Mouse (Mus musculus): ENCODE data around the gene Hs3st5. TPM values are rescaled to one million over a fixed set of nuclear protein-coding genes. Genes with fewer than 3 reads are reported as not detected.

Hs3st5 gene
- total and polyA plus RNA-seq, 2 experiments from 2014 or later: 13.0 to 19.2 TPM

GRCm38 (mm10) chr10:36739375-36739774 is 232.8 kb downstream of the Hs3st5 start:
- no peak for ATAC-seq
- H3K9me3 ChIP-seq (ENCODE audit: low read length): no peaks in the 10 kb centered on the region

GRCm38 (mm10) chr10:36750021-36750420 is 243.4 kb downstream of the Hs3st5 start:
- no peak overlapping the region for H3K9ac ChIP-seq
- 83% methylated on average over 1 of the region's 1 CpGs for WGBS
- DNase-seq (peak; percentile 17), ATAC-seq (no peak)
- no peaks in the 10 kb centered on the region for H3K27me3 ChIP-seq (ENCODE audit: insufficient read depth, low read length)
- H3K4me3 ChIP-seq (ENCODE audit: low read depth, low read length): no peak overlapping the region
- no peaks in the 10 kb centered on the region for H3K9me3 ChIP-seq (ENCODE audit: low read length)
- H3K27ac ChIP-seq (ENCODE audit: low read depth, low read length): no peak overlapping the region
- H3K4me2 ChIP-seq (ENCODE audit: low read depth): no peak overlapping the region
- H3K4me1 ChIP-seq (ENCODE audit: insufficient read depth): no peaks in the 10 kb centered on the region
- TF ChIP-seq CTCF (IDR thresholded peaks at IDR 0.05; ENCODE audit: low read depth): no peak
- no peaks in the 10 kb centered on the region for H3K36me3 ChIP-seq (ENCODE audit: insufficient read depth)

More at GRCm38 (mm10) chr10:36739375-36739774, 232.8 kb downstream of the Hs3st5 start:
- H3K27me3 ChIP-seq (ENCODE audit: insufficient read depth, low read length): no peaks in the 10 kb centered on the region
- no peak for DNase-seq
- H3K9ac ChIP-seq: no peak overlapping the region
- no peaks in the 10 kb centered on the region for H3K36me3 ChIP-seq (ENCODE audit: insufficient read depth)
- no peak overlapping the region for H3K27ac ChIP-seq (ENCODE audit: low read depth, low read length)
- H3K4me2 ChIP-seq (ENCODE audit: low read depth): no peak overlapping the region
- TF ChIP-seq CTCF (IDR thresholded peaks at IDR 0.05; ENCODE audit: low read depth): no peak
- no peak overlapping the region for H3K4me3 ChIP-seq (ENCODE audit: low read depth, low read length)
- no peaks in the 10 kb centered on the region for H3K4me1 ChIP-seq (ENCODE audit: insufficient read depth)

GRCm38 (mm10) chr10:36754471-36754870 is 247.9 kb downstream of the Hs3st5 start:
- no peak overlapping the region for H3K4me2 ChIP-seq (ENCODE audit: low read depth)
- H3K27ac ChIP-seq (ENCODE audit: low read depth, low read length): no peak overlapping the region
- WGBS: 55% methylated on average over 1 of the region's 1 CpGs
- DNase-seq: no peak
- no peaks in the 10 kb centered on the region for H3K27me3 ChIP-seq (ENCODE audit: insufficient read depth, low read length)
- no peak for ATAC-seq
- no peak overlapping the region for H3K9ac ChIP-seq
- H3K4me3 ChIP-seq (ENCODE audit: low read depth, low read length): no peak overlapping the region
- H3K36me3 ChIP-seq (ENCODE audit: insufficient read depth): no peaks in the 10 kb centered on the region
- TF ChIP-seq CTCF (IDR thresholded peaks at IDR 0.05; ENCODE audit: low read depth): no peak
- no peaks in the 10 kb centered on the region for H3K9me3 ChIP-seq (ENCODE audit: low read length)
- H3K4me1 ChIP-seq (ENCODE audit: insufficient read depth): no peaks in the 10 kb centered on the region

- no peaks in the 10 kb centered on the region for H3K27me3 ChIP-seq (ENCODE audit: insufficient read depth, low read length)
- H3K4me1 ChIP-seq (ENCODE audit: insufficient read depth): no peaks in the 10 kb centered on the region
- no peak overlapping the region for H3K4me2 ChIP-seq (ENCODE audit: low read depth)
- no peak overlapping the region for H3K27ac ChIP-seq (ENCODE audit: low read depth, low read length)
- peak; percentile 36; the same call in 1 of the 2 replicates for TF ChIP-seq CTCF (IDR thresholded peaks at IDR 0.05; ENCODE audit: low read depth)
- H3K4me3 ChIP-seq (ENCODE audit: low read depth, low read length): no peak overlapping the region
- DNase-seq: peak; percentile 32
- no peaks in the 10 kb centered on the region for H3K36me3 ChIP-seq (ENCODE audit: insufficient read depth)
- H3K9ac ChIP-seq: no peak overlapping the region
- H3K9me3 ChIP-seq (ENCODE audit: low read length): no peaks in the 10 kb centered on the region
- peak; percentile 60 for ATAC-seq
These were observed 267.0 kb downstream of the Hs3st5 start for GRCm38 (mm10) chr10:36773595-36773994.

GRCm38 (mm10) chr10:36774898-36775297 is 268.3 kb downstream of the Hs3st5 start:
- DNase-seq (no peak), ATAC-seq (no peak)
- Histone ChIP-seq H3K27ac (ENCODE audit: low read depth, low read length) (no peak overlapping the region), H3K36me3 (ENCODE audit: insufficient read depth) (no peaks in the 10 kb centered on the region), H3K9me3 (ENCODE audit: low read length) (no peaks in the 10 kb centered on the region), H3K4me1 (ENCODE audit: insufficient read depth) (no peaks in the 10 kb centered on the region), H3K27me3 (ENCODE audit: insufficient read depth, low read length) (no peaks in the 10 kb centered on the region), H3K4me3 (ENCODE audit: low read depth, low read length) (no peak overlapping the region), H3K9ac (no peak overlapping the region), H3K4me2 (ENCODE audit: low read depth) (no peak overlapping the region)
- WGBS: 85% methylated on average over 6 of the region's 6 CpGs
- TF ChIP-seq CTCF (IDR thresholded peaks at IDR 0.05; ENCODE audit: low read depth): no peak

- ATAC-seq (no peak), DNase-seq (no peak)
- TF ChIP-seq CTCF (IDR thresholded peaks at IDR 0.05; ENCODE audit: low read depth): no peak; the same call in 1 of the 2 replicates
- H3K27me3 ChIP-seq (ENCODE audit: insufficient read depth, low read length): no peaks in the 10 kb centered on the region
- H3K36me3 ChIP-seq (ENCODE audit: insufficient read depth): no peaks in the 10 kb centered on the region
- H3K27ac ChIP-seq (ENCODE audit: low read depth, low read length): no peak overlapping the region
- 57% methylated on average over 1 of the region's 1 CpGs for WGBS
- H3K4me3 ChIP-seq (ENCODE audit: low read depth, low read length): no peak overlapping the region
- H3K4me1 ChIP-seq (ENCODE audit: insufficient read depth): no peaks in the 10 kb centered on the region
- no peak overlapping the region for H3K9ac ChIP-seq
- H3K9me3 ChIP-seq (ENCODE audit: low read length): no peaks in the 10 kb centered on the region
- H3K4me2 ChIP-seq (ENCODE audit: low read depth): no peak overlapping the region
These were observed 275.0 kb downstream of the Hs3st5 start for GRCm38 (mm10) chr10:36781641-36782040.

- Histone ChIP-seq H3K4me1 (ENCODE audit: insufficient read depth) (no peaks in the 10 kb centered on the region), H3K9ac (no peak overlapping the region), H3K27ac (ENCODE audit: low read depth, low read length) (no peak overlapping the region), H3K4me2 (ENCODE audit: low read depth) (no peak overlapping the region), H3K27me3 (ENCODE audit: insufficient read depth, low read length) (no peaks in the 10 kb centered on the region), H3K9me3 (ENCODE audit: low read length) (no peaks in the 10 kb centered on the region), H3K36me3 (ENCODE audit: insufficient read depth) (no peaks in the 10 kb centered on the region), H3K4me3 (ENCODE audit: low read depth, low read length) (no peak overlapping the region)
- no peak for DNase-seq
- TF ChIP-seq CTCF (IDR thresholded peaks at IDR 0.05; ENCODE audit: low read depth): no peak
- ATAC-seq: no peak
- WGBS: 67% methylated on average over 7 of the region's 7 CpGs
These were observed 280.4 kb downstream of the Hs3st5 start for GRCm38 (mm10) chr10:36786970-36787369.

GRCm38 (mm10) chr10:36791771-36792170 is 285.2 kb downstream of the Hs3st5 start:
- Histone ChIP-seq H3K4me2 (ENCODE audit: low read depth) (no peak overlapping the region), H3K27me3 (ENCODE audit: insufficient read depth, low read length) (no peaks in the 10 kb centered on the region), H3K27ac (ENCODE audit: low read depth, low read length) (no peak overlapping the region), H3K4me1 (ENCODE audit: insufficient read depth) (no peaks in the 10 kb centered on the region), H3K9ac (no peak overlapping the region), H3K9me3 (ENCODE audit: low read length) (no peaks in the 10 kb centered on the region), H3K4me3 (ENCODE audit: low read depth, low read length) (no peak overlapping the region), H3K36me3 (ENCODE audit: insufficient read depth) (no peaks in the 10 kb centered on the region)
- peak; percentile 73 for TF ChIP-seq CTCF (IDR thresholded peaks at IDR 0.05; ENCODE audit: low read depth)
- peak; percentile 66 for DNase-seq
- ATAC-seq: peak; percentile 55; the same call in 1 of the 2 replicates
- WGBS: 38% methylated on average over 2 of the region's 2 CpGs
